8 mouse cellular contexts compared by ENCODE assay signal in genomic region chr10:7390239-7391091, GRCm38 (mm10).
DNase-seq lines count a peak whose midpoint lies in the region; ATAC-seq and TF ChIP-seq lines count a peak whose summit lies in the region.

No protein-coding gene starts in this region.

- DNase-seq in spleen, adult 2 months (ENCODE audit: low read depth in 1 of 2, low spot score in 2 of 2), result no peak
- DNase-seq in spleen, adult 12 weeks (ENCODE audit: low spot score), result no peak
- DNase-seq in cerebellum, adult 9-10 months, result peak; percentile 20
- DNase-seq in gastrocnemius, postnatal 14 days, result peak; percentile 30
- DNase-seq in lung, postnatal 14 days, result peak; percentile 19
- DNase-seq in retina, postnatal 1 day, result peak; percentile 64

- no peak for TF ChIP-seq CTCF in spleen, adult 2 months (IDR thresholded peaks at IDR 0.05; ENCODE audit: extremely low read depth, insufficient read depth, insufficient read length, insufficient replicate concordance)

- WGBS in spleen, adult 2 months, result 7% methylated on average over 49 of the region's 49 CpGs
- WGBS in kidney, embryonic 14.5 days, result 7% methylated on average over 48 of the region's 49 CpGs

- peak; percentile 50; the same call in 1 of the 2 replicates for ATAC-seq in kidney, embryonic 14.5 days (ENCODE audit: low FRiP score, low TSS enrichment)
- no peak for ATAC-seq in inflammation-experienced regulatory T-cells, adult 6 months

- H3K4me3 ChIP-seq in spleen, adult 2 months (ENCODE audit: extremely low read depth, insufficient read depth, insufficient read length), result peak overlapping the region; percentile 62; the same call in 1 of the 2 replicates
- H3K4me3 ChIP-seq in kidney, embryonic 14.5 days (ENCODE audit: low read length), result peak overlapping the region; percentile 57

- peak overlapping the region; percentile 48 for H3K9ac ChIP-seq in kidney, embryonic 14.5 days (ENCODE audit: low read depth, low read length)

- no peaks in the 10 kb centered on the region for H3K9me3 ChIP-seq in kidney, embryonic 14.5 days (ENCODE audit: control insufficient read depth, low read length)

- no peaks in the 10 kb centered on the region for H3K36me3 ChIP-seq in spleen, adult 2 months (ENCODE audit: control insufficient read depth, insufficient read depth, low read length)
- H3K36me3 ChIP-seq in kidney, embryonic 14.5 days (ENCODE audit: control insufficient read depth, insufficient read depth, low read length), result no peaks in the 10 kb centered on the region

- peaks cover 11% of the 10 kb centered on the region for H3K27me3 ChIP-seq in spleen, adult 2 months (ENCODE audit: control insufficient read depth, insufficient read depth, low read length)
- peaks cover 20% of the 10 kb centered on the region for H3K27me3 ChIP-seq in kidney, embryonic 14.5 days (ENCODE audit: control insufficient read depth, insufficient read depth, low read length)

- H3K27ac ChIP-seq in spleen, adult 2 months (ENCODE audit: insufficient read depth, low read length), result no peak overlapping the region
- H3K27ac ChIP-seq in kidney, embryonic 14.5 days (ENCODE audit: low read depth, low read length), result no peak overlapping the region

- TF ChIP-seq POLR2A in spleen, adult 2 months (IDR thresholded peaks at IDR 0.05; ENCODE audit: low read depth, low read length), result no peak

- H3K4me1 ChIP-seq in spleen, adult 2 months (ENCODE audit: control insufficient read depth, insufficient read depth, insufficient read length), result peaks cover 9% of the 10 kb centered on the region
- peaks cover 5% of the 10 kb centered on the region; the same call in 1 of the 2 replicates for H3K4me1 ChIP-seq in kidney, embryonic 14.5 days (ENCODE audit: control insufficient read depth, insufficient read depth, low read length)

- H3K4me2 ChIP-seq in kidney, embryonic 14.5 days (replicated peaks; ENCODE audit: low read depth, low read length), result peak overlapping the region; percentile 99

- intact Hi-C loops in gastrocnemius, postnatal 14 days (cut with DNase I; ENCODE audit: low total_unique reads), result no loop called here

Comparison
In these comparisons a context has a peak if more than half of its experiments do, and no peak if none do; other contexts are left out.
1. DNase-seq: peak in cerebellum, adult 9-10 months (single experiment), gastrocnemius, postnatal 14 days (single experiment), lung, postnatal 14 days (single experiment) and retina, postnatal 1 day (single experiment); none in spleen, adult 2 months (0 of 2) and spleen, adult 12 weeks (single experiment).